Mouse (Mus musculus) heart, embryonic 14.5 days (tissue): Measurements from ENCODE around the gene Nsmf. TPM values are rescaled to one million over a fixed set of nuclear protein-coding genes. Genes with fewer than 3 reads are reported as not detected.

Source experiments
- ATAC-seq: fragments of 200-750 bp; cut with Nextera tagmentation; 2 replicates; pipeline ENCODE4 v1.8.0; 2017; ENCODE audit warnings: low read depth, moderate TSS enrichment; ENCODE audit not compliant: insufficient number of reproducible peaks, insufficient read depth, low FRiP score
- H3K27ac ChIP-seq, 2 experiments: fragments of 200-500 bp in 1 of 2; fragments of 300-500 bp in 1 of 2; sonication (generic) in 1 of 2; replicated peaks in 1 of 2; 2 replicates each; pipeline ENCODE4 v1.5.1; 2012 to 2014; ENCODE audit warnings: low read depth in 2 of 2, low read length in 2 of 2, control low read depth in 1 of 2, mild to moderate bottlenecking in 1 of 2, mixed read lengths in 1 of 2; ENCODE audit not compliant: control insufficient read depth in 1 of 2, insufficient read depth in 1 of 2
- H3K27me3 ChIP-seq: fragments of 300-500 bp; sonication (generic); 2 replicates; pipeline ENCODE4 v1.6.1; 2014; ENCODE audit warnings: mild to moderate bottlenecking, low read length, control low read depth; ENCODE audit not compliant: control insufficient read depth, insufficient read depth
- H3K36me3 ChIP-seq: fragments of 300-500 bp; sonication (generic); 2 replicates; pipeline ENCODE4 v1.6.1; 2014; ENCODE audit warnings: mild to moderate bottlenecking, control low read depth, low read length, mixed read lengths; ENCODE audit not compliant: control insufficient read depth, insufficient read depth
- H3K4me1 ChIP-seq, 2 experiments: fragments of 200-500 bp in 1 of 2; fragments of 300-500 bp in 1 of 2; sonication (generic) in 1 of 2; 2 replicates each; pipeline ENCODE4 v1.6.1; 2012 to 2014; ENCODE audit warnings: low read length in 2 of 2, control low read depth in 1 of 2, mixed read lengths in 1 of 2; ENCODE audit not compliant: control insufficient read depth in 2 of 2, insufficient read depth in 2 of 2
- H3K4me2 ChIP-seq: fragments of 300-500 bp; sonication (generic); 2 replicates; pipeline ENCODE4 v1.6.1; 2014; ENCODE audit warnings: mild to moderate bottlenecking, low read length
- H3K4me3 ChIP-seq, 2 experiments: fragments of 200-500 bp in 1 of 2; fragments of 300-500 bp in 1 of 2; sonication (generic) in 1 of 2; 2 replicates each; pipeline ENCODE4 v1.5.1; 2012 to 2014; ENCODE audit warnings: low read length in 2 of 2, mild to moderate bottlenecking in 2 of 2, control low read depth in 1 of 2, low read depth in 1 of 2, moderate library complexity in 1 of 2; ENCODE audit not compliant: control insufficient read depth in 1 of 2, insufficient read depth in 1 of 2
- H3K9ac ChIP-seq: fragments of 300-500 bp; sonication (generic); 2 replicates; pipeline ENCODE4 v1.6.1; 2014; ENCODE audit warnings: mild to moderate bottlenecking, low read length
- H3K9me3 ChIP-seq: fragments of 300-500 bp; sonication (generic); 2 replicates; pipeline ENCODE4 v1.6.1; 2016; ENCODE audit warnings: low read length, control low read depth; ENCODE audit not compliant: control insufficient read depth
- whole genome bisulfite sequencing: fragments of 180-500 bp; shearing (Covaris S2); extraction: QIAGEN DNeasy Blood & Tissue Kit; methylation state at CpG from one replicate; pipeline ENCODE4 v1.1.7; 2014; 5-methylcytosine and 5-hydroxymethylcytosine counted together
- polyA plus RNA-seq: library from polyadenylated mRNA; unstranded; fragments of >200 nt; fragmentation: Nextera tagmentation; extraction: Ambion mirVana; gene quantifications from 2 replicates; pipeline ENCODE4 v1.2.1, GENCODE M21; 2014

The Nsmf gene
- polyA plus RNA-seq, result 43.2 and 48.1 TPM in 2 replicates

DNA sequence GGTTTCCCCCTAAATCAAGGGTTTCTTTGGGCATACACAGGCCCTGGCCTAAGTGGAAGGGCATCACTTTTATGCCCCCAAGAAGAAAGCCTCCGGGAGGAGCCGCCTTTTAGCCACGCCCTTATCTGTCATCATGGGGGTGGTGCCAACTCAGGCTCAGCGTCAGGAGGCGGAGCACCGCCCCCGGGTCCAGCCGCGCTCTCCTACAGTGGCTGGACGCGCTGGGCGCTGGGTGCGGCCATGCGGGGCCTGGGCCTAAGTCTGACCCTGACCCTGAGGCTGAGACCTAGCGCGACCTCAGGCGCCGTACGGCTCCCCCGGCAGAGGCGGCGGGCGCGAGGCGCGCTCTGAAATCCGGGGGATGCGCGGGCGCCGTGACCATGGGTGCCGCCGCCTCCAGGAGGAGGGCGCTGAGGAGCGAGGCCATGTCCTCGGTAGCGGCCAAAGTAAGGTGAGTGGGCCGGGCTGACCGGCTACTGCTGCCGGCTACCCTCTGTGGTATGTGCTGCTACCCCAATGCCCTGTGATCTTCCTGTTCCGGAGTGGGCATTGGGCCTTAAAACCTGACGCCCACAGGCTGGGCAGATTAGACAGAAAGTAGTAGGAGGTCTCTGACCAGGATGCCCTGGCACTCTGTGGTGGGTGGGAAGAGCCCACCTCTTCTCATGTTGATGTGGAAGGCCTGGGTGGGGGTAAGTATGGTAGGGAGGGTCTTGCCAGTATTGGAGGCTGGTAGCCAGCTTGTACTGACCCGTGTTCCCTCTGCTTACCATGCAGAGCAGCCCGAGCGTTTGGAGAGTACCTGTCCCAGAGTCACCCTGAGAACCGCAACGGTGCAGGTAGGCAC is at the start of gene Nsmf:
Gene Nsmf (plus strand): TSS at position 135 of the 847 bp plus-strand sequence.
- peak within 1 kb of the TSS; percentile 77 for H3K9ac ChIP-seq
- peaks cover 9 to 10% of the 10 kb centered on the region in 2 experiments for H3K4me1 ChIP-seq
- ATAC-seq, result peak; percentile 80
- 6% methylated on average over 47 of the region's 47 CpGs for WGBS
- peak within 1 kb of the TSS; percentile 79 for H3K4me2 ChIP-seq
- H3K4me3 ChIP-seq, result peak within 1 kb of the TSS; percentile 57 to 88
- no peaks in the 10 kb centered on the region for H3K27me3 ChIP-seq
- no peaks in the 10 kb centered on the region for H3K9me3 ChIP-seq
- H3K36me3 ChIP-seq, result peaks cover 29% of the 10 kb centered on the region
- no peak within 1 kb of the TSS for H3K27ac ChIP-seq

- Histone ChIP-seq H3K9me3 (no peaks in the 10 kb centered on the region), H3K36me3 (0 out of 2 replicates have a peak, but pooled peaks cover 9% of the 10 kb centered on the region), H3K4me2 (no peak overlapping the region), H3K27ac (no peak overlapping the region), H3K27me3 (no peaks in the 10 kb centered on the region), H3K4me1 (no peaks in the 10 kb centered on the region), H3K9ac (no peak overlapping the region), H3K4me3 (no peak overlapping the region)
- WGBS, result 72% methylated on average over 1 of the region's 1 CpGs
- ATAC-seq, result no peak
Measured at GRCm38 (mm10) chr2:25006767-25007166, 47.4 kb upstream of the Nsmf start.

DNA sequence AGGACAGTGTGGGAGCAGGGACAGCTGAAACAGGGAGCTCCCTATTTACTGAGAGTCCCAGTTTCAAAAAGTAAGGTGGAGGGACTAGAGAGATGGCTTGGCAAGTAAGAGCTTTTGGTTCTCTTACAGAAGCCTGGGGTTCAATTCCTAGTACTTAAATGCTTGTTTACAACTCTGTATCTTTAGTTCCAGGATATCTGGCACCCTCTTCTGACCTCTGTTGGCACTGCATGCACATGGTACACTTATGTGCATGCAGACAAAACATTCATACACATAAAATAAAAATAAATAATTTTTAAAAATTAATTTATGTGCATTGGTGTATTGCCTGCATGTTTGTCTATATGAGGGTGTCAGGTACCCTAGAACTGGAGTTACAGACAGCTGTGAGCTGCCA is 45.9 kb upstream of the Nsmf start:
- no peaks in the 10 kb centered on the region for H3K9me3 ChIP-seq
- H3K27me3 ChIP-seq, result no peaks in the 10 kb centered on the region
- H3K27ac ChIP-seq, result no peak overlapping the region
- H3K4me1 ChIP-seq, result no peaks in the 10 kb centered on the region
- no peak overlapping the region for H3K4me2 ChIP-seq
- 0 out of 2 replicates have a peak, but pooled peaks cover under 1% of the 10 kb centered on the region for H3K36me3 ChIP-seq
- no peak overlapping the region for H3K4me3 ChIP-seq
- no peak overlapping the region for H3K9ac ChIP-seq
- no peak for ATAC-seq

- ATAC-seq, result no peak
- Histone ChIP-seq H3K27me3 (no peaks in the 10 kb centered on the region), H3K9ac (no peak overlapping the region), H3K4me2 (no peak overlapping the region), H3K4me3 (no peak overlapping the region), H3K4me1 (no peaks in the 10 kb centered on the region), H3K9me3 (no peaks in the 10 kb centered on the region), H3K27ac (no peak overlapping the region), H3K36me3 (0 out of 2 replicates have a peak, but pooled peaks cover 3% of the 10 kb centered on the region)
- WGBS, result 80% methylated on average over 1 of the region's 1 CpGs
Measured at GRCm38 (mm10) chr2:25022678-25023077, 31.5 kb upstream of the Nsmf start.

DNA sequence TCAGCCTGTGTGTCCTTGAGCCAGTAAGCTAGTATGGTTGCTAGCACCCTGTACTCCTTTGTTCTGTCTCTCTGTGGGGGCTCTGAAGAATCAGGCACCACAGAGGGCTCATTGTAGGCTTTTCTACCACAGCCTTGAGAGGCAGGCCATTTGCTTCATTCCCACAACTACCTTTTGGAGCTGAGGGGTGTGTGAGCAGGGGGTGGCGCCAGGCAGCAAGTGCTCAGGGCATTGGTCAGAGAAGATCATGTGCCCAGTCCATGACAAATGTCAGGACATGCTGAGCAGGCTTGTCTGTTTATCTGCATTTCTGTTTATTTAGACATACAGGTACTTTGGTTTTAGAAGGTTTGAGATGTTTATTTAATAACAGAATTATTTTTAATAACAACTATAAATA is 29.0 kb upstream of the Nsmf start:
- Histone ChIP-seq H3K9ac (no peak overlapping the region), H3K4me2 (no peak overlapping the region), H3K27me3 (no peaks in the 10 kb centered on the region), H3K4me3 (no peak overlapping the region), H3K4me1 (no peaks in the 10 kb centered on the region), H3K36me3 (peaks cover 4% of the 10 kb centered on the region; the same call in 1 of the 2 replicates), H3K27ac (no peak overlapping the region), H3K9me3 (no peaks in the 10 kb centered on the region)
- 78% methylated on average over 1 of the region's 1 CpGs for WGBS
- no peak for ATAC-seq

GRCm38 (mm10) chr2:25034994-25035393 is 19.2 kb upstream of the Nsmf start:
- Histone ChIP-seq H3K27ac (no peak overlapping the region), H3K4me1 (no peaks in the 10 kb centered on the region)
- 91% methylated on average over 4 of the region's 4 CpGs for WGBS

DNA sequence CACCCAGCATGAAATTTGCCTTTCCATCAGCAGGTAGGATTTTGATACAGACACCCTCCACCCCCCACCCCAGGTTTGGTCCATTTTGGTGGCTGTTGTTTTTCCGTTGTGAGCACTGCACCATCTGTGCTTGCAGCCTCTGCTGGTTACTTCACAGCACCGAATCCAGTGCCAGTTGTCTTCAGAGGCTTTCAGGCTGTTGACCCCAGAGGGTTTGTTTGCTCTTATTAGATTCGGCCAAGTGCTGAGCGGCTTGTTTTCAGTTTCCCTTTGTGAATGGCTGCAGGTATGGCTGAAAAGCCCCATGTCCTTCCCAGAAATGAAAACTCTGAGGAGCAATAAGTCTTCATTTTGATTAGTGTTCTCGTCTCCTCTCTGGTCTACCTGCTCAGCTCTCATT is 14.1 kb upstream of the Nsmf start:
- Histone ChIP-seq H3K27me3 (no peaks in the 10 kb centered on the region), H3K27ac (no peak overlapping the region), H3K36me3 (no peaks in the 10 kb centered on the region), H3K9ac (no peak overlapping the region), H3K4me3 (no peak overlapping the region), H3K4me1 (no peaks in the 10 kb centered on the region), H3K4me2 (no peak overlapping the region), H3K9me3 (no peaks in the 10 kb centered on the region)
- ATAC-seq, result no peak
- WGBS, result 79% methylated on average over 5 of the region's 5 CpGs

More at GRCm38 (mm10) chr2:25034994-25035393, 19.2 kb upstream of the Nsmf start:
- Histone ChIP-seq H3K4me3 (no peak overlapping the region), H3K4me2 (no peak overlapping the region), H3K9ac (no peak overlapping the region), H3K27me3 (no peaks in the 10 kb centered on the region), H3K36me3 (peaks cover under 1% of the 10 kb centered on the region; the same call in 1 of the 2 replicates), H3K9me3 (no peaks in the 10 kb centered on the region)
- no peak for ATAC-seq
